Mouse (Mus musculus) right cerebral cortex, postnatal 25 days (tissue): ENCODE measurements around the gene Slc7a11.

Source experiments
- DNase-seq: peaks from one replicate; pipeline ENCODE4 v3.0.0; 2022

Slc7a11 gene

DNA sequence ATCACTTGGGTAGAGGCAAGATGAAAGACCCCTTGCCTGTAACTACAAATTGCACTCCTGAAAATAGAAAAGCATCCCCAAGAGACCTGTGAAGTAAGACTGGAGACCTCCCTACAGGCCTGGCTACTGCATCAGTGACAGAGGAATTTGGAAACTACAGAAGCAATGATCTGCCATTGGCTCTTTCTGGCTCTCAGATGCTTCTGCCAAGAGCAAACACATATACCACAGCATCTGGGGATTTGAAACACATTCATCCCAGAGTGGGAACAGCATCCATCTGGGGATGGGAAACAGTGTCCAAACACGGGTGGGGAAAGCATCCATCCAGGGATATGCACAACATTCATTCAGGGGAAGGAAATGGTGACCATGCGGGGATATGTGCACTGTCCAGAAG lies 313.1 kb downstream of the Slc7a11 start:
- DNase-seq: no peak

DNA sequence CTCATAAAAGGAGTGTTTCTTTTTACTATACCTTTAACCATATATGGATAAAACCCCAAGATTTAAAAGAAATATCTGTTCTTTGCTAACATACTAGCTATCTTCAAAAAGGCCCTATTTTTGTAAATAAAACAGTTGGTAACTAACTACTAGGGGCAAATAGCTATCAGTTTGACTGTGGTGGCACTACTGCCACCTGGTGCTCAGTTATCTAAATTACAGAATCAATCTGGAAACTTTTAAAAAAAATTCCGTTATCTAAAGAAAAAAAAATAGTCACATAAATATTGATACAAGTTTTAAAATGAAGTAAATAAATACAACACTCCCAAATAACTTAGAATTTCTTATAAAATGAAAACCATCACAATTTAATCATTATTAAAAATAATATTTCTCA lies 322.4 kb downstream of the Slc7a11 start:
- DNase-seq: no peak

DNA sequence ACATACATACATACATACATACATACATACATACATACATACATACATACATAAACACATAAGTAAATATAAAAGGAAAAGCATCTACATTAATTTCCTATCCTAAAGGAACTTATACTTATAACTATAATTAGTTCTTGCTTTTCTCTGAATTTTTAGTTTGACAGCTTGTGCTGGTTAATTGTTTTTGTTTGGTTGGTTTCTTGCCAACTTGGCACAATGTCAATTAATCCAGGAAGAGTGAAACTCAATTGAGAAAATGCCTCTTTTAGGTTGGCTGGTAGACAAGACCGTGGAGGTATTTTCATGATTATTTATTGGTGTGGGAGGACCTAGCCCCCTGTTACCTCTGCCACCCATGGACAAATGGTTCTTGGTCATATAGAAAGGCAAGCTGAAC lies 327.1 kb downstream of the Slc7a11 start:
- DNase-seq: no peak

DNA sequence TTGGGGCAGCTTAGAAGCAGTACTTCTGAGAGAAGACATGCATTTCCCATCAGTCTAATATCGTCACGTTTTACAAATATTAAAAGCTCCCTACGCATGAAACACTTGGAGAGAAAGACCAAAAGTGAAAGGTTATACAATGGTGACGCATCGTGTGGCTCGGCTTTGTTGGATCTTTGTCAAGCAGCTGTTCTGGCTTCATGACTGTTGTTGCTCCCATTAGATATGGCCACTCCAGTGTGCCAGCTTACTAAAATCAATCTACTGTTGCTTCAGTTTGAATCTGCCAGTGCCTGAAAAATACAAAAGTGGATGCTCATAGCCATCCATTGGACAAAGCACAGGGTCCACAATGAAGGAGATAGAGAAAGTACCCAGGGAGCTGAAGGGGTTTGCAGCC lies 337.9 kb downstream of the Slc7a11 start:
- no peak for DNase-seq

DNA sequence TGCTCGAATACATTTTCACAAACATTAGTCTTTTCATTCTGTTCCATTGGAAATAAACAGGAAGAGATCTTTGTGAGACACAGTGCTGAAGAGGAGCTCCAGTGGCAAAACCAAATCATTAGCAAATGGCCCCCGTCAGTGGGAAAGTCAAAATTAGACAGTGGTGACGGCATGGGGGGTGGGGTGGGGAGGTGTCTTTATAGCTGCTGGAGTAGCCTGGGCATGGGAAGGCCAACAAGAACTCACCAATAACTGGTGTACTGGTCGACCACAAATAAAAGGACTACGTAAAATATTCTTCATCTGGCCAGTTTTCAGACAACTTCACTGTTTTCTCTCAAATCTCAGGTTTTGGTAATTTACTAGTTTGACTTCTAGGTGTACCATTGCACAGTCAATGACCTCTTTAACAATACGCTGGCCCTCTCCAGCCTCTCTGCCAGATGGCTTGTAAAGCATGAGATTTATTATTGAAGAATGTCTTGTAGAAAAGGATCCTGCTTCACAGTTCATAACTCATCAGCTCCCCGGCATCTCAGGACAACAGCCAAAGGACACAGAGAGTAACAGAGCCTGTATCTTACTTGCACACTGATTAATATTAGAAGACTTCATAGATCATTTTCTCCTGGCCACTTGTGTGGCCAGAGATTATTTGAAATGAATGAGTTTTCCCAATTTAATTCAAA lies 348.9 kb downstream of the Slc7a11 start:
- DNase-seq: no peak

DNA sequence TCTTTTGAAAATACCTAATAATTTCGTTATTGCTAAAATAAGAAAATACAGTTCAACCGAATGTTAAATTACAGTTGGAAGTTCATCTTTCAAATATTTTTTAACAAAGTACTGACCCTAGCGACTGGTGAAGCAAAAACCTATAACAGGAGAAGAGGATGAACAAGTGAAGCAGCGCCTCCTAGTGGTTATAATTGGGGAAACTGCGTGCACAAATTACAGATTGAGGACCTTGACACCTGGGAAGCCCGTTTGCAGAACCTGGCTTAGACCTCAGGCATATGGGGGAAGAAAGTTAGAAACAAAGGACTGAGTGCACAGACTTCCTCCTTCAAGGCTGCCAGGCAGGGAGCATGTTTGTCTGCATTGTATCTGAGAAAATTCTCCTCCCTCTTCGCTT lies 366.4 kb downstream of the Slc7a11 start:
- DNase-seq: no peak

DNA sequence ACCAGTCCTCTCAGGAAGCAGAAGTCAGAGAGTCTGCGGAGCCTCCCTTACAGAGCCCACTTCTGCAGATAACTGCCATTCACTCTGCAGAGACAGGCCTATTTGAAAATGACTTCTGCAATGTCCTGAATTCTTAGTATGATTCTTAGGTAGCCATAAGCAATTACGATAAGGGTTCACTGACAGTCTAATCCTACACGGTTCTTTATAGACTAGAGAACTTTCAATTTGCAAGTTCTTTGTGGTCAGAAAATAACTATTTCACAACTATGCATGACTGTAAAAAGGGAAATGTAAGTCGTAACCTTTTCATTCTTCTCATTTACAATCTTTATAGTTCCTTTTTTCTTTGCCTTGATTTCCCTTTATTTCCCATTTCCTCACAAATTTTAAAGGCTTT lies 380.0 kb downstream of the Slc7a11 start:
- DNase-seq: no peak

DNA sequence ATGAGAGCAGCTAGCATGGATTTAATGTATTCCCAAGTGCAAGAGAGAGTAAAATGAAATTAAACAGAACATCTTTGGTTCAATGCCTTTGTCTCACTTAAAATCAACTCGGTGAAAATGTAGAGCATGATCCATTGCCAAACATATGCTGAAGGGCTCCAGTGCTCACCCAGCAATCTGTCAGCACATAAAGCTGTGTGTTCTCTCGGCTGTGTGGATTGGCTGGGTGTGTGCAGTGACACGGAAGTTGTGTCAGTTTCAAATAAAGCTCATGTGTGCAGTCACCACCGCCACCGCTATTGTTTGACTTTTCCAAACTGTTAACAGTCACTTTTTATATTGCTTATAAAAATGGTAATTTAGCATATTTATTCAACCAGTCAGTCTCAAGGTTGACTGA lies 398.7 kb downstream of the Slc7a11 start:
- no peak for DNase-seq

DNA sequence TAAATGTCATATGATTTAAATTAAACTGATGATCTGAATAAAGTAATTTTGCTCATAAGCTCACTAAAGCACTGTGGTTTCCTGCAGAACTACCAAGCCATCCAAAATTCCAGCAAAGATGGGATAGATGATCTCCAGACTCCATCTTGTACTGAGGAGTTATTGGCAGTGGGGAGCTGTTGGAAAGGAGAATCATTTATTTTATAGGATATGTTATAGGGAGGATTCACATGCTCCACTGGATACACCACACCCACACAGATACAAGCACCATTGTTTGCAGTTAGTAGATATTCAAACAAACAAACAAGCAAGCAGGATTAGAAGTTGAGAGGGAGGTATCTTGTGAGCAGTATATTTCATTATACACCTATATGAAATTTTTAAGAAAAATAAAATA lies 399.3 kb downstream of the Slc7a11 start:
- DNase-seq: no peak

DNA sequence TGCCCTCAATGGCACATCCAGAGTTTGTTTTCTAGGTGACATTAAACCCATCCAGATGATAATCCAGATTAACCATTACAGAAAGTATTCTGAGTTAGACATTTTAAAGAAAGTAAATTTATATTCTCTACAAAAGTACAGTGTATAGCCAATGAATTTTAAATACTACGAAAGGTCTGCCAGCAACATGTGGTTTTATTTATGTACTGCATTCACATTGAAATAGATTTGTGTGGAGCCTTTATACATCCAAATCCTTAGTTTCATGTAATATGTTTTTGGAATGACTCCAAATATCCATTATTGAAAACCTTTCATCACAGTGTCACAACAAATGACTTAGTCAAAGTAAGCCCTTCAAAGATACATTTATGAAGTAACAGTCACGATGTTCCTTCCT lies 402.3 kb downstream of the Slc7a11 start:
- no peak for DNase-seq

DNA sequence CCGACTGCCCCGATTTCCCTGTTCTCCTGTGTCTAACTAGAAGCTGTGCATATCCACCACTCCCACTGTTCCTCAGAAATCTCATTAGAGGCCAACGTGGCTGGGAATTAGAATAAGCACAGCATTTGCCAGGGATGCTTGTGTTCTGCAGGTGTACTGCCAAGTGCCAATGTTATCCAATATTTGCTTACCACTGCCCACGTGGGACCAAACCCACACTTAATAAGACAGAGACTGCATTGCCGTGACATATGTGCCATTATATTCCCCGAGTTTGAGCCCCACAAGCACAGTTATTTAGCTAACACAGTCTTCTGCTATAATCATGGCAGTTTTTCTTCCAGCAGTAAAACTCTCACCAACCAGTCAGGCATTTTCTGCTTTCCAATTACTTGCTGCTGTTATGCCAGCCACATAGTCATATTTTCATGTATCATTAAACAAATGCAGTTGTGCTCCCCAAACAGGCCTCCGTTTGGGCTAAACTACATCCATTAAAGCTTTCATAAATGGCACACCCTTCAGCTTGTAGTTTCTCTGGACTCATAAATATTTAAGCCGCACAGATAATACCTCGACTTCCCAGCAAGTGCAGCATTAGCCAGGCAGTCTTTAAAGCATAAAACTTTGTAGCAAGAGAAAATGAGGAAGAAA lies 407.4 kb downstream of the Slc7a11 start:
- DNase-seq: no peak

DNA sequence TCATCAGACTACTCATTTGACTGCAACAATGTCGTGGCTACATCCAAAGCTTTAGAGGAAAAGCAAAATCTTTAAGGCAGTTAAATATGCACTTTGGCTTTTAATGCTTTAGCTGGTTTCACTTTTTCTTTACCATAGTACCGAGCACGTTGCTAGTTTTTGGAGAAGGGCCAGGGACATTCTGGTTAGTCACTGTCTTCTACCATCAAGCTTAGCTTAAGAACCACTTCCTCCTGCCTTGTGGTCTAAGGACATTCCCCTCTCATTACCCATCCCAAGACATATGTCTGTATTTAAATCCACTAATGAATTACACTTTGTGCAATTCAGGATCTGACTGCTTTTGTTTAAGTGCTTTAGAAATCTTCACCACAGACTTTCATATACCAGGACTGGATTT lies 410.1 kb downstream of the Slc7a11 start:
- DNase-seq: no peak

DNA sequence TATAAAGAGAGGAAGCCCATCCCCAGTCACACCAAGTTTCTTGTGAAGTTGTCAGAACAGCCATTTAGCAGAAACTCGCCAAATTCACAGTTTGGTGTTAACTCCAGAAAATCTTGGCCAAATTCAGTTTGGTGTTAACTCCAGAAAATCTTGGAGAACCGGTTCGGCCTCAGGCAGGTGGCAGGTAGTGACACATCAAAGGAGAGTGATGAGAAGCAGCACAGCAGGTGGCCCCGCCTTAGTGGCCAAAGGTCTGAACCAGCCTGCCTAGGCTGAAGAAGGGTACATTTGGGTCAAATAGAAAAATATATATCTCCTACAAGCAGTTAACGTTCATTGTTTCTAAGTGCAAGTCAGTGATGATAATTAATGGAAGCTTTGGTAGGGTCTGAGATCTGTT lies 417.4 kb downstream of the Slc7a11 start:
- no peak for DNase-seq

DNA sequence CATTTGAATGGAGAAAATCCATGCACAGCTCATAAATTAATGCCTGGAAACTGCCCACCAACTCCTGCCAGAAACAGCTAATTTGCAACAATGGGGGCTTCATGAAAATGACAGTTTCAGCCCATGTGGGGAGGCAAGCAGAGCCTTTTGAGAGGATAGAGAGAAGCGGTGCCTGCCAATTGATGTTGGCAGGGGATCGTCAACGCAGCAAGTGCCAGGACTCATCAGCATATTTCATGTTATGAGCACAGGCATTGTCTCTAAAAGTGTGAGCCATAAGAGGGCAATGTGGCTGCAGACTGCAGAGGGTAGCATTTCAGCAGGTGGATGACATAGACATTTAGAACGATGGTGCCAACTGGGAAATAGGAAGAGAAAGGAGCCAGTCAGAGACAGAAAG lies 429.0 kb downstream of the Slc7a11 start:
- DNase-seq: peak; percentile 13

DNA sequence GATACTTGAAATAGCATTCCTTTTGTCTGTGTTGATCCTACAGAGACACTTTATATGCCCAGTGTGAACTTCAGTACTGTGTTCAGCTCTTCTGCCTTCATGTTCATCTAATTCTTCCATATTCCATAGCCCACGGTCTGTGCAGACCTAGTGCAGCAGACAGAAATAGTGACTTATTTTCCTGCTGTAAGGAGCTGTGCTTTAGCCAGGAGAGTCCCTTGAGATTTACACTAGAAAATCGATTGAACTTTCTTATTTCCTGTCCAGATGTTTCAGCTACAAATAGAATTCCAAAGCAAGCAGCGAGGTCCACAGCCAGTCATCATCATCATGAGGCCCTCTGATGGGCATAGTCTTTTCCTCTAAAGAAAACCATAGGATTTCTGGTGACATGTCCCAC lies 431.4 kb downstream of the Slc7a11 start:
- no peak for DNase-seq

DNA sequence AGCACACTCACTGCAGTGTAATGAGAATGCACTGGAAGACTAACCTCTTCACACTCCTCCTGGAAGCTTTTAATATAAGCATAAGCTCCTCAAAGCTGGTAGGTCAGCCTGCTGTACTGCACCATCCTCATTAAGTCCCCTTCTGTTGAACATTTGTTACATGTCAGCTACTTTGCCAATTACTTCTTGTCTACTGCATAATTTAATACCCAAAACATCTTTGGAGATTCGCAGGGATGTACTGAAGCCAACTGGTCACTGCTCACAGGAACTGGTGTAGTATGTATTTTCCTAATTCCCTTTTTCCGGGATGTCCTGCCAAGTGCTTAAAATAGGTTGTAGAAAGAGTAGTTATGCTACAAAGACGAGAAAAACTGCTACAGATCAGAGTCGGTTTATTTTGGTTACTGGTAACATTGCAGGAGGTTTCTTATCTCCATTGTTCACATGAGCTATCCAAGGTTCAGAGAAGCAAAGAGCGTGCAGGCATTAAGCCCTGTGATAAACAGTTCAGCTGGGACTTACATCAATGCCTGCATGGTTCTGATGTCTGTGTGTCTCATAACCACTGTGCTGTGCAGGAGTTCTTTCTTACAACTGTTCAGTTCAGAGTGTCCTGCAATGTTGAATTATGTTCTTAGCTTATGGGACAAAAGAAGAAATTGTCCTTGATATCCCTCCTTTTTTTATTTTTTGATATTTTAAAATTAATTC lies 439.3 kb downstream of the Slc7a11 start:
- DNase-seq: no peak

DNA sequence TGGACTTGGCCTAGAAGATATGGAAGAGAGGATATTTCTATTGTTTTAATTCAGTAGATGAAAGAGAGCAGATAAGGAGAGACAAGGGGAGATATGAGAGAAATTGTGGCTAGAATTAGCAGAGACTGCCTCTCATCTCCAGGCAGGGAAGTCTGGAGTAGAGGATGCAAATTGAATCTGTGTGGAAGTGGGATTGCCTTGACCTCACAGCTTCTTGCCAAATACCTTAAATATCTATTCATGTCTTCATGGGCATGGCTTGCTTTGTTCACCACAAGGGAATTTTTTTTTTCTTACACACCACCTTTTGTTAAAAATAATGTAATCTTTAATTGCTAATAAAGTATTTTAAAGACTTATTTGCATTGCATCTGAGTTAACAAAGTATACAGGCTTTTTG lies 441.3 kb downstream of the Slc7a11 start:
- no peak for DNase-seq

DNA sequence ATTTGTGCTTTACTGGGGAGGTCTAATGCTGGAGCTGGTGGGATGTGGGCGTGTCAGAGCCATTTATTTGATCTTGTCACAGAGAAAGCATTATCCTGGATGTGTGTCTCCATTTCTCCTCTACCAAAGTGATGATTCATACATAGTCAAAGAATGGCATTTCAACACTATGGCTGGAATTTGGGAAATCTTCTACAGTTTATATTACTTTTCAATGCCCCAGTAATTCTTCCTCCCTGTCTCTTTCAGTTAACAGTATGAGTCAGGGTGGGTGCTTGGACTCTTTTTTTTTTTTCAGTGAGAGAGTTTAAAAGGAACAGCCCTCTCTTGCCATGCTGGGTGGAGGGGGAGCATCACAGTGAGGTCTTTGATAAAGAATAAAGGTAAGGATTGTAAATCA lies 441.8 kb downstream of the Slc7a11 start:
- no peak for DNase-seq

DNA sequence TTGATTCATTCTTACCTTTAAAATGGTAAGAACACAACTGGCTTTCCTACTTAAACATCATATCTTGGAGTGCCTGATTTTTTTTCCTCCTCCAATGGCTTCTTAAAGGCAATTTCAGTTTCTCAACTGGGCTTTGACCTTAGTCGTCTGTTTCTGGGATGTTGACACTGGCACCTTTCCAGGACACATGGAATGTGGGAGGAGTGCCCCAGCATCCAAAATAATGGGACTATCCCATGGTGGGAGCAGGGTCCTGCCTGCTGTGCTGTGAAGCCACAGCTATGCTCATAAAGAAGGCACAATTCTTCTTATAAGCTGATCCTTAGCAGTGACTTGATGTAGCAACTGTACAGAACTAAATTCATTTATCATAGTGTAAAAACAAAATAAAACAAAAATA lies 450.5 kb downstream of the Slc7a11 start:
- DNase-seq: no peak

DNA sequence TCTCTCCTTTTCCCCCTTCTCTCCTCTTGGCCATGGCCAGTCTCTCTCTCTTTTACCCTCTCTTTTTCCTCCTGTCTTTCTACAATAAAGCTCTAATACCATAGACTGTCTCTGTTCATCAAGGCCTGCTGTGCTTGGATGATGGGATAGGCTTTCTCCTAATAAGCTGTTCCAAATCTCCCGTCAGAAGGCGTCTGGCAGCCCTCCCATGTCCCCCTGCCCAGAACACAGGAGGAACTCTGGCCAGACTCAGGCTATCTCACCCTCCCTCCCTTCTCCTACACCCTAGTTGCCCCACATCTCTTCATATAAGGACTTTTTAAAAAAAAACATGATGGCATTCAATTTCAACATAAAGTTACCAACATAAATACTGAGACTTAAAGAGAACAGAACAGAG lies 456.2 kb downstream of the Slc7a11 start:
- no peak for DNase-seq

DNA sequence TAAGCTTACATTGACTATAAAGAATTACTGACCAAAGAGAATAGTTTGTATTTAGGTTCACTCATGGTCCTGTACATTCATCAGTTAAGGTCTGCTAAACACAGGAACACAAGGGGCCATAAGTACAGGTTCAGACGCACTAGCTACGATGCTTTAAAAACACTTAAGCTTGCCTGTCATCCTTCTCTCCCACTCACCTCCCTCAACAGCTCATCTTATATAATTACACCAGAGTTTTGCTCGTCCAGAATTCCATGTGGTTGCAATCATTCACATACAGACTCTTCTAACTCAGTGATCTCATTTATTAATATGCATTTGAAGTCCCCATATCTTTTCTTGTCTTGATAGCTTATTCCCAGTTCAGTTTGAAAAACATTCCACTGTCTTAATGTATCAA lies 458.6 kb downstream of the Slc7a11 start:
- no peak for DNase-seq

DNA sequence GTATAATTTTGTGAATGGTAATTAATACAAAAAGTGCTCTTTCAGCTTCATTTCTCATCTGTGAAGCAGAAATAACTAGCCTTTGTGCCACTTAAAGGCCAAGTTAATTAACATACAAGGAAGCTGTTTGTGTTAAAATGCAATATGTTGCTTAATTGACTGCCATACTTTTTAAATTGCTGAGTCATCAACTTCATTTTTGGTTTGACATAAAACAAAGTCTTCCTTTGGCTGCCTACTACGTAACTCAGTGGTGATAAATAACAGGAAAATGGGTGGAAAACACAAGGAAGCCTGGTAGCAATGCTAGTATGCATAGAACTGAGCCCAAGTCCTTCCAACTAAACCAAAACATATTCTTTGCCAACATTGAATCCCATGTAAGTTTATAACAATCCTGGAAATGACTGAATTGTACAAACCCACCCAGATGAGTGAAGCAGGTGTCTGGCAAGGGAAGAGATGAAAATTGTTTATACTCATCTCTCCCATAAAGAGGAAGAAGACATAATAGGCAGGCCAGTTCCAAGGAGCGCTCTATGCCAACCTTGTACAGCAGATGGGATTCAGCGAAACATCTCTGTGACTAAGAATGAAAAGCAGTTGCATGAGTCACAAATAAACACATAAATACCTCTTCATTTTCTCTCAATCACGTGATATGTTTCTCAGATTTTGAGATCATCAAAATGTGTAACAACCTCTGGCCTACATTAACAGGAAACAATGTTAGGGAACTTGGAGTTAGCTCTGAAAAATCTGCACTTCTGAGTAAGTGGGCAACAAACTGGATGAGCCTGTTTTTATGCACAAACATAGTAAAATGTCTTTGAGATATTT lies 459.8 kb downstream of the Slc7a11 start:
- DNase-seq: no peak

DNA sequence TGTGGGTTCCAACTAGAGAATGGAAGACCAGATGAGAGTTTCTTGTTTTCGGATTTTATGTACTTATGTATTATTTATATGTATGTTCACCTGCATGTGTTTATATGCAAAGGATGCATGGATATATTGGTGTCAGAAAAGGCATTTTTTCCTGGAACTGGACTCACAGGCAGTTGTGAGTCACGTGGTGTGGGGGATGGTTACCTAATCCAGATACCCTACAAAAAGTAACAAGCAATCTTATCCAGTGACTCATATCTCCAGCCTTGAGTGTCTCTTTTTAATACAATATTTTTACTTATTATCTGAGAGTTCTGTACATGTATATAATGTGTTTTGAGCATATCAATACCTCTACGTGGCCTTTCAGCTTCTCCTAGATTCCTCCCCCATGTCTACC lies 469.4 kb downstream of the Slc7a11 start:
- DNase-seq: no peak

DNA sequence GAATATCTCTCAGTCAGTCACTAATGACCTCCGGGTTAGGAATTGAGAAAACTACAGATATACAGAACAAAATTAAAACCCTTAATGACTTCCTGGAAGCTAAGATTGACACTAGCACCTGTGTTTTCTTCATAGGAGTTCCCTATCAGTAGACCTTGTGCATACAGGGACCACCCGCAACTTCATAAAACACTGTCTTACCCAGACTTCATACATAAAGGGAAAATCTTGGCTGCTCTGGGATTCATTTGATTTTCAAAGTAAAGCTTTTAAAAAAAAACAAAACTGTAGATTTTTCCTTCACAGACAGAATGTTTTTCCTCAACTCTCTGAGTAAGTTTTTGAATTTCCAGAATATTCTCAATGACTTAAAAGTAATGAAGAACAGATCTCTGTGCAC lies 477.8 kb downstream of the Slc7a11 start:
- DNase-seq: no peak
